Mouse (Mus musculus) stomach, postnatal 0 days (tissue): ENCODE results near the gene Abhd2.

Experiments
- CTCF ChIP-seq: IDR thresholded peaks from 2 replicates; pipeline ENCODE4 v1.5.1; 2016; ENCODE audit warnings: antibody characterized with exemption, low read depth, mild to moderate bottlenecking, moderate library complexity
- EP300 ChIP-seq: optimal IDR thresholded peaks from 2 replicates; pipeline ENCODE3; 2016; ENCODE audit warnings: antibody characterized with exemption

DNA sequence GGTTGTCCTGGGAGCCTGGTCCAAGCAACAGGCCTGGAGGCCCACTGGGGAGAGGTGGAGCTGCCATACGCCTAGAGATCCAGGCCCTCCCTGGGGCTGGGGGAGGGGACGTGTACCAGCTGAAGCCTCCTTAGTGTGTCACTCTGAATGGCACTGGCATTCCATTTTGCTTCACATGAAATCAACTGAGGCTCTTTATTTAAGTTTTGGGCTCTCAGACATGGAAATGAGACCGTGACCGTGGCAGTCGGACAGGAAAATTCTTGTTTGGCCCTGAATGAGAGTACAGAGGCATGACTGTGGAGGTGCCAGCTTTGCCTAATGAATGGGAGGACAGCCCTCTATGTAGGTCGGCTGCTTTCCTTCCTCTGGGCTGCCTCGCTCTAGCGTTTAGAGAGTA, 89.2 kb downstream of the Abhd2 start:
- TF ChIP-seq CTCF (no peak), EP300 (no peak)
